Mouse (Mus musculus): ENCODE measurements around the gene Taf9b.

- TF ChIP-seq CTCF (IDR thresholded peaks at IDR 0.05; ENCODE audit: borderline replicate concordance, insufficient read depth, low read depth, low read length), result no peak
- TF ChIP-seq POLR2A (IDR thresholded peaks at IDR 0.05; ENCODE audit: borderline replicate concordance, insufficient read depth, low read length), result no peak
Observed at GRCm38 (mm10) chrX:106171853-106172154, 49.2 kb downstream of the Taf9b start.

All from cerebellum, adult 2 months (tissue).